Mouse (Mus musculus): ENCODE measurements around the gene Kdm4b.

Kdm4b gene

GRCm38 (mm10) chr17:56345364-56345763, 19.5 kb downstream of the Kdm4b start:
- DNase-seq (ENCODE audit: low spot score in 2 of 2): no peak

- DNase-seq (ENCODE audit: low spot score in 2 of 2): no peak
Observed at GRCm38 (mm10) chr17:56348128-56348527, 22.3 kb downstream of the Kdm4b start.

- DNase-seq (ENCODE audit: low spot score in 2 of 2): no peak
Observed at GRCm38 (mm10) chr17:56348586-56348985, 22.7 kb downstream of the Kdm4b start.

- DNase-seq (ENCODE audit: low spot score in 2 of 2): peak; percentile 64 to 87
Observed at GRCm38 (mm10) chr17:56350694-56351093, 24.8 kb downstream of the Kdm4b start.

GRCm38 (mm10) chr17:56356921-56357885, 31.3 kb downstream of the Kdm4b start:
- peak; percentile 47 to 74 for DNase-seq (ENCODE audit: low spot score in 2 of 2)

GRCm38 (mm10) chr17:56359183-56359725, 33.4 kb downstream of the Kdm4b start:
- no peak for DNase-seq (ENCODE audit: low spot score in 2 of 2)

GRCm38 (mm10) chr17:56359864-56360263, 34.0 kb downstream of the Kdm4b start:
- DNase-seq (ENCODE audit: low spot score in 2 of 2): no peak

- peak in 1 of 2 experiments; percentile 55 for DNase-seq (ENCODE audit: low spot score in 2 of 2)
Observed at GRCm38 (mm10) chr17:56360451-56360850, 34.6 kb downstream of the Kdm4b start.

- no peak for DNase-seq (ENCODE audit: low spot score in 2 of 2)
Observed at GRCm38 (mm10) chr17:56361542-56361941, 35.7 kb downstream of the Kdm4b start.

- no peak for DNase-seq (ENCODE audit: low spot score in 2 of 2)
Observed at GRCm38 (mm10) chr17:56365791-56366673, 40.2 kb downstream of the Kdm4b start.

- DNase-seq (ENCODE audit: low spot score in 2 of 2): no peak
Observed at GRCm38 (mm10) chr17:56368291-56368790, 42.5 kb downstream of the Kdm4b start.

- DNase-seq (ENCODE audit: low spot score in 2 of 2): no peak
Observed at GRCm38 (mm10) chr17:56370090-56370489, 44.2 kb downstream of the Kdm4b start.

GRCm38 (mm10) chr17:56371029-56371660, 45.3 kb downstream of the Kdm4b start:
- no peak for DNase-seq (ENCODE audit: low spot score in 2 of 2)

- no peak for DNase-seq (ENCODE audit: low spot score in 2 of 2)
Observed at GRCm38 (mm10) chr17:56372109-56372508, 46.2 kb downstream of the Kdm4b start.

- DNase-seq (ENCODE audit: low spot score in 2 of 2): no peak
Observed at GRCm38 (mm10) chr17:56373136-56374034, 47.5 kb downstream of the Kdm4b start.

GRCm38 (mm10) chr17:56374851-56375250, 49.0 kb downstream of the Kdm4b start:
- no peak for DNase-seq (ENCODE audit: low spot score in 2 of 2)

- DNase-seq (ENCODE audit: low spot score in 2 of 2): peak in 1 of 2 experiments; percentile 30
Observed at GRCm38 (mm10) chr17:56379281-56379834, 53.5 kb downstream of the Kdm4b start.

- peak in 1 of 2 experiments; percentile 64 for DNase-seq (ENCODE audit: low spot score in 2 of 2)
Observed at GRCm38 (mm10) chr17:56380286-56380685, 54.4 kb downstream of the Kdm4b start.

- no peak for DNase-seq (ENCODE audit: low spot score in 2 of 2)
Observed at GRCm38 (mm10) chr17:56381183-56381582, 55.3 kb downstream of the Kdm4b start.

- no peak for DNase-seq (ENCODE audit: low spot score in 2 of 2)
Observed at GRCm38 (mm10) chr17:56382997-56383396, 57.1 kb downstream of the Kdm4b start.
